Mouse (Mus musculus) limb, embryonic 15.5 days (tissue): Measurements from ENCODE around the gene Tap1. TPM values are rescaled to one million over a fixed set of nuclear protein-coding genes. Genes with fewer than 3 reads are reported as not detected.
"Not testable (repeated sequence)": the region's sequence is repeated elsewhere in the genome, so short reads cannot be mapped to it uniquely, and the experiment has no call there.

Source experiments
- ATAC-seq: fragments of 200-750 bp; cut with Nextera tagmentation; 2 replicates; pipeline ENCODE4 v1.8.0; 2017; ENCODE audit warnings: low read depth, moderate TSS enrichment; ENCODE audit not compliant: insufficient number of reproducible peaks, low FRiP score, low TSS enrichment
- H3K27ac ChIP-seq: fragments of 300-500 bp; sonication (generic); 2 replicates; pipeline ENCODE4 v1.5.1; 2015; ENCODE audit warnings: moderate library complexity, mild to moderate bottlenecking, inconsistent platforms
- H3K27me3 ChIP-seq: fragments of 300-500 bp; sonication (generic); 2 replicates; pipeline ENCODE4 v1.6.1; 2015; ENCODE audit warnings: inconsistent platforms
- H3K36me3 ChIP-seq: fragments of 300-500 bp; sonication (generic); 2 replicates; pipeline ENCODE4 v1.6.1; 2015; ENCODE audit warnings: inconsistent platforms
- H3K4me1 ChIP-seq: fragments of 300-500 bp; sonication (generic); 2 replicates; pipeline ENCODE4 v1.6.1; 2015; ENCODE audit warnings: inconsistent platforms
- H3K4me2 ChIP-seq: fragments of 300-500 bp; sonication (generic); 2 replicates; pipeline ENCODE4 v1.6.1; 2015; ENCODE audit warnings: mild to moderate bottlenecking, inconsistent platforms
- H3K4me3 ChIP-seq: fragments of 300-500 bp; sonication (generic); 2 replicates; pipeline ENCODE4 v1.5.1; 2015; ENCODE audit warnings: mild to moderate bottlenecking, inconsistent platforms
- H3K9ac ChIP-seq: fragments of 300-500 bp; sonication (generic); 2 replicates; pipeline ENCODE4 v1.6.1; 2015; ENCODE audit warnings: inconsistent platforms
- H3K9me3 ChIP-seq: fragments of 300-500 bp; sonication (generic); 2 replicates; pipeline ENCODE4 v1.6.1; 2016; ENCODE audit warnings: inconsistent platforms
- WGBS: fragments of 180-500 bp; shearing (Covaris S2); methylation state at CpG from one replicate; pipeline ENCODE4 v1.1.7; 2015; 5-methylcytosine and 5-hydroxymethylcytosine counted together
- polyA plus RNA-seq: library from polyadenylated mRNA; unstranded; fragments of >200 nt; fragmentation: Nextera tagmentation; extraction: Ambion mirVana; gene quantifications from 2 replicates; pipeline ENCODE4 v1.2.1, GENCODE M21; 2015

Tap1 gene
- polyA plus RNA-seq, 1 experiment from 2014 or later = 13.2 TPM

- not testable (repeated sequence) for H3K9ac ChIP-seq, H3K4me3 ChIP-seq, ATAC-seq, H3K4me2 ChIP-seq, H3K36me3 ChIP-seq, H3K27ac ChIP-seq, H3K27me3 ChIP-seq, H3K4me1 ChIP-seq, H3K9me3 ChIP-seq
- 94% methylated on average over 7 of the region's 16 CpGs for WGBS
Measured at GRCm38 (mm10) chr17:34220401-34220800, 33.0 kb downstream of the Tap1 start.

GRCm38 (mm10) chr17:34224816-34225215 lies 37.5 kb downstream of the Tap1 start:
- no peak overlapping the region for H3K4me3 ChIP-seq
- H3K27me3 ChIP-seq = no peaks in the 10 kb centered on the region
- WGBS = 96% methylated on average over 3 of the region's 3 CpGs
- no peak overlapping the region for H3K4me2 ChIP-seq
- no peak overlapping the region for H3K27ac ChIP-seq
- no peaks in the 10 kb centered on the region for H3K4me1 ChIP-seq
- no peak overlapping the region for H3K9ac ChIP-seq
- H3K9me3 ChIP-seq = no peaks in the 10 kb centered on the region
- no peak for ATAC-seq
- H3K36me3 ChIP-seq = no peaks in the 10 kb centered on the region

- Histone ChIP-seq H3K27ac (no peak overlapping the region), H3K4me3 (no peak overlapping the region), H3K9ac (no peak overlapping the region), H3K36me3 (no peaks in the 10 kb centered on the region), H3K27me3 (no peaks in the 10 kb centered on the region), H3K4me2 (no peak overlapping the region), H3K4me1 (no peaks in the 10 kb centered on the region), H3K9me3 (no peaks in the 10 kb centered on the region)
- ATAC-seq = no peak
- 96% methylated on average over 8 of the region's 8 CpGs for WGBS
Measured at GRCm38 (mm10) chr17:34225426-34225825, 38.1 kb downstream of the Tap1 start.

- not testable (repeated sequence) for H3K27ac ChIP-seq, H3K9ac ChIP-seq, H3K4me2 ChIP-seq, H3K4me3 ChIP-seq, H3K9me3 ChIP-seq, H3K36me3 ChIP-seq, ATAC-seq, H3K4me1 ChIP-seq, H3K27me3 ChIP-seq
- WGBS = 98% methylated on average over 16 of the region's 23 CpGs
Measured at GRCm38 (mm10) chr17:34225911-34226310, 38.6 kb downstream of the Tap1 start.

- not testable (repeated sequence) for H3K27ac ChIP-seq, H3K4me1 ChIP-seq, H3K4me2 ChIP-seq, H3K9ac ChIP-seq, H3K36me3 ChIP-seq, H3K4me3 ChIP-seq, H3K9me3 ChIP-seq, H3K27me3 ChIP-seq, ATAC-seq
- 94% methylated on average over 9 of the region's 9 CpGs for WGBS
Measured at GRCm38 (mm10) chr17:34230971-34231370, 43.6 kb downstream of the Tap1 start.

- H3K4me1 ChIP-seq, H3K27ac ChIP-seq, H3K9ac ChIP-seq, H3K4me3 ChIP-seq, H3K36me3 ChIP-seq, ATAC-seq, H3K4me2 ChIP-seq, H3K9me3 ChIP-seq, H3K27me3 ChIP-seq: not testable (repeated sequence)
- WGBS = 85% methylated on average over 6 of the region's 7 CpGs
Measured at GRCm38 (mm10) chr17:34232021-34232420, 44.7 kb downstream of the Tap1 start.

- H3K4me2 ChIP-seq = no peak overlapping the region
- no peaks in the 10 kb centered on the region for H3K36me3 ChIP-seq
- no peaks in the 10 kb centered on the region for H3K9me3 ChIP-seq
- H3K27ac ChIP-seq = no peak overlapping the region
- WGBS = 47% methylated on average over 9 of the region's 9 CpGs
- no peak overlapping the region for H3K9ac ChIP-seq
- no peaks in the 10 kb centered on the region for H3K4me1 ChIP-seq
- no peaks in the 10 kb centered on the region for H3K27me3 ChIP-seq
- no peak overlapping the region for H3K4me3 ChIP-seq
- no peak for ATAC-seq
Measured at GRCm38 (mm10) chr17:34234926-34235325, 47.6 kb downstream of the Tap1 start.

GRCm38 (mm10) chr17:34236691-34237090 lies 49.3 kb downstream of the Tap1 start:
- 79% methylated on average over 5 of the region's 5 CpGs for WGBS
- ATAC-seq = no peak
- Histone ChIP-seq H3K4me3 (no peak overlapping the region), H3K9me3 (no peaks in the 10 kb centered on the region), H3K36me3 (no peaks in the 10 kb centered on the region), H3K9ac (no peak overlapping the region), H3K27ac (no peak overlapping the region), H3K4me1 (no peaks in the 10 kb centered on the region), H3K27me3 (no peaks in the 10 kb centered on the region), H3K4me2 (no peak overlapping the region)

- Histone ChIP-seq H3K4me3 (no peak overlapping the region), H3K27ac (no peak overlapping the region), H3K36me3 (no peaks in the 10 kb centered on the region), H3K4me1 (no peaks in the 10 kb centered on the region), H3K9me3 (no peaks in the 10 kb centered on the region), H3K9ac (no peak overlapping the region), H3K27me3 (no peaks in the 10 kb centered on the region), H3K4me2 (no peak overlapping the region)
- 78% methylated on average over 3 of the region's 3 CpGs for WGBS
- no peak for ATAC-seq
Measured at GRCm38 (mm10) chr17:34237741-34238140, 50.4 kb downstream of the Tap1 start.

GRCm38 (mm10) chr17:34238706-34239105 lies 51.4 kb downstream of the Tap1 start, which contains the start of gene H2-Ob:
TSS of gene H2-Ob (plus strand) at chr17:34238903.
- H3K4me2 ChIP-seq = no peak within 1 kb of the TSS
- ATAC-seq = no peak
- no peak within 1 kb of the TSS for H3K27ac ChIP-seq
- no peaks in the 10 kb centered on the region for H3K4me1 ChIP-seq
- H3K27me3 ChIP-seq = no peaks in the 10 kb centered on the region
- no peaks in the 10 kb centered on the region for H3K9me3 ChIP-seq
- H3K4me3 ChIP-seq = no peak within 1 kb of the TSS
- 68% methylated on average over 3 of the region's 3 CpGs for whole genome bisulfite sequencing
- H3K9ac ChIP-seq = no peak within 1 kb of the TSS
- no peaks in the 10 kb centered on the region for H3K36me3 ChIP-seq

- Histone ChIP-seq H3K9ac (no peak overlapping the region), H3K4me3 (no peak overlapping the region), H3K4me1 (no peaks in the 10 kb centered on the region), H3K4me2 (no peak overlapping the region), H3K36me3 (no peaks in the 10 kb centered on the region), H3K9me3 (no peaks in the 10 kb centered on the region), H3K27me3 (no peaks in the 10 kb centered on the region), H3K27ac (no peak overlapping the region)
- no peak for ATAC-seq
- WGBS = 64% methylated on average over 10 of the region's 10 CpGs
Measured at GRCm38 (mm10) chr17:34239601-34240041, 52.3 kb downstream of the Tap1 start.

GRCm38 (mm10) chr17:34240366-34240765 lies 53.0 kb downstream of the Tap1 start:
- Histone ChIP-seq H3K27ac (no peak overlapping the region), H3K4me3 (no peak overlapping the region), H3K9ac (no peak overlapping the region), H3K27me3 (no peaks in the 10 kb centered on the region), H3K4me2 (no peak overlapping the region), H3K4me1 (no peaks in the 10 kb centered on the region), H3K36me3 (no peaks in the 10 kb centered on the region), H3K9me3 (no peaks in the 10 kb centered on the region)
- 68% methylated on average over 3 of the region's 3 CpGs for WGBS
- no peak for ATAC-seq

- Histone ChIP-seq H3K9ac (no peak overlapping the region), H3K4me2 (no peak overlapping the region), H3K27ac (no peak overlapping the region), H3K4me3 (no peak overlapping the region), H3K27me3 (no peaks in the 10 kb centered on the region), H3K9me3 (no peaks in the 10 kb centered on the region), H3K36me3 (no peaks in the 10 kb centered on the region), H3K4me1 (no peaks in the 10 kb centered on the region)
- no peak for ATAC-seq
- WGBS = 78% methylated on average over 6 of the region's 6 CpGs
Measured at GRCm38 (mm10) chr17:34240916-34241315, 53.6 kb downstream of the Tap1 start.
